Mouse (Mus musculus) forebrain, embryonic 12.5 days (tissue): ENCODE measurements around the gene Bdnf. TPM values are rescaled to one million over a fixed set of nuclear protein-coding genes. Genes with fewer than 3 reads are reported as not detected.

ENCODE experiments used
- ATAC-seq: fragments of 200-750 bp; cut with Nextera tagmentation; 2 replicates; pipeline ENCODE4 v1.8.0; 2017; ENCODE audit warnings: moderate TSS enrichment; ENCODE audit not compliant: low FRiP score
- H3K27ac ChIP-seq: fragments of 300-500 bp; sonication (generic); 2 replicates; pipeline ENCODE4 v1.5.1; 2016; ENCODE audit warnings: mild to moderate bottlenecking
- H3K27me3 ChIP-seq: fragments of 300-500 bp; sonication (generic); 2 replicates; pipeline ENCODE4 v1.6.1; 2016; ENCODE audit warnings: mild to moderate bottlenecking
- H3K36me3 ChIP-seq: fragments of 300-500 bp; sonication (generic); replicated peaks from 2 replicates; pipeline ENCODE4 v1.6.1; 2016; ENCODE audit warnings: mild to moderate bottlenecking
- H3K4me1 ChIP-seq: fragments of 300-500 bp; sonication (generic); 2 replicates; pipeline ENCODE4 v1.6.1; 2016
- H3K4me2 ChIP-seq: fragments of 300-500 bp; sonication (generic); 2 replicates; pipeline ENCODE4 v1.6.1; 2016; ENCODE audit warnings: mild to moderate bottlenecking, moderate library complexity
- H3K4me3 ChIP-seq: fragments of 300-500 bp; sonication (generic); replicated peaks from 2 replicates; pipeline ENCODE4 v1.5.1; 2016; ENCODE audit warnings: mild to moderate bottlenecking
- H3K9ac ChIP-seq: fragments of 300-500 bp; sonication (generic); 2 replicates; pipeline ENCODE4 v1.6.1; 2016; ENCODE audit warnings: mild to moderate bottlenecking
- H3K9me3 ChIP-seq: fragments of 300-500 bp; sonication (generic); 2 replicates; pipeline ENCODE4 v1.6.1; 2016
- WGBS: fragments of 180-500 bp; shearing (Covaris S2); methylation state at CpG from one replicate; pipeline ENCODE4 v1.1.7; 2016; 5-methylcytosine and 5-hydroxymethylcytosine counted together
- polyA plus RNA-seq: library from polyadenylated mRNA; unstranded; fragments of >200 nt; fragmentation: Nextera tagmentation; extraction: Ambion mirVana; gene quantifications from 2 replicates; pipeline ENCODE4 v1.2.1, GENCODE M21; 2016

The Bdnf gene
- polyA plus RNA-seq: 0.86 and 1.1 TPM in 2 replicates

- no peak within 1 kb of the TSS for H3K27ac ChIP-seq
- H3K9me3 ChIP-seq: no peaks in the 10 kb centered on the region
- under 1% methylated on average over 15 of the region's 15 CpGs for WGBS
- peaks cover 52% of the 10 kb centered on the region for H3K27me3 ChIP-seq
- no peaks in the 10 kb centered on the region for H3K36me3 ChIP-seq
- H3K4me3 ChIP-seq: peak within 1 kb of the TSS; percentile 42
- no peak for ATAC-seq
- H3K4me2 ChIP-seq: peak within 1 kb of the TSS; percentile 89
- H3K9ac ChIP-seq: 0 out of 2 replicates have a peak within 1 kb of the TSS, but pooled peaks have one; percentile 1
- peaks cover 32% of the 10 kb centered on the region for H3K4me1 ChIP-seq
Observed at GRCm38 (mm10) chr2:109674532-109674931, at the start of gene Bdnf. Bdnf (plus strand) TSS chr2:109674700.

DNA sequence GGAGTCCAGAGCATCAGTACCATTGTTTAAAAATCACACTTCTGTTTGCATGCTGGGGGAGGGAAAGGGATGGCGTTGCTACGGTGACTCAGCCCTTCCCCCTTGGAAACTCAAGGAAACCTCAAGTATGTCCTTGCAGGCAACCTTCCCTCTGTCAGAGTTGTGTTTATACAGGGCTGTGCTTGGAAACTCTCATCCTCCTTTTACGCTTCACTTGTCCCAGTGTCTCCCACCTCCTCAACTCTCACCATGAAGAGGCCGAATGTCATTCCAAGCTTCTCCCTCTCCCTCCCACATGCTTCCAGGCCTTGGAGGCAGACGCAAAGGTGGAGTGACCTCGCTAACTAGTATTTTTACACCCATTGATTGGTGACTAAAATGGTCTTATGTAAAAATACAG lies 47.6 kb upstream of the Bdnf start:
- H3K4me1 ChIP-seq: no peaks in the 10 kb centered on the region; the same call in 1 of the 2 replicates
- no peak for ATAC-seq
- 57% methylated on average over 6 of the region's 6 CpGs for WGBS
- H3K27me3 ChIP-seq: no peaks in the 10 kb centered on the region
- H3K4me2 ChIP-seq: no peak overlapping the region
- no peaks in the 10 kb centered on the region for H3K36me3 ChIP-seq
- no peak overlapping the region for H3K9ac ChIP-seq
- no peaks in the 10 kb centered on the region for H3K9me3 ChIP-seq
- no peak overlapping the region for H3K4me3 ChIP-seq
- no peak overlapping the region for H3K27ac ChIP-seq

DNA sequence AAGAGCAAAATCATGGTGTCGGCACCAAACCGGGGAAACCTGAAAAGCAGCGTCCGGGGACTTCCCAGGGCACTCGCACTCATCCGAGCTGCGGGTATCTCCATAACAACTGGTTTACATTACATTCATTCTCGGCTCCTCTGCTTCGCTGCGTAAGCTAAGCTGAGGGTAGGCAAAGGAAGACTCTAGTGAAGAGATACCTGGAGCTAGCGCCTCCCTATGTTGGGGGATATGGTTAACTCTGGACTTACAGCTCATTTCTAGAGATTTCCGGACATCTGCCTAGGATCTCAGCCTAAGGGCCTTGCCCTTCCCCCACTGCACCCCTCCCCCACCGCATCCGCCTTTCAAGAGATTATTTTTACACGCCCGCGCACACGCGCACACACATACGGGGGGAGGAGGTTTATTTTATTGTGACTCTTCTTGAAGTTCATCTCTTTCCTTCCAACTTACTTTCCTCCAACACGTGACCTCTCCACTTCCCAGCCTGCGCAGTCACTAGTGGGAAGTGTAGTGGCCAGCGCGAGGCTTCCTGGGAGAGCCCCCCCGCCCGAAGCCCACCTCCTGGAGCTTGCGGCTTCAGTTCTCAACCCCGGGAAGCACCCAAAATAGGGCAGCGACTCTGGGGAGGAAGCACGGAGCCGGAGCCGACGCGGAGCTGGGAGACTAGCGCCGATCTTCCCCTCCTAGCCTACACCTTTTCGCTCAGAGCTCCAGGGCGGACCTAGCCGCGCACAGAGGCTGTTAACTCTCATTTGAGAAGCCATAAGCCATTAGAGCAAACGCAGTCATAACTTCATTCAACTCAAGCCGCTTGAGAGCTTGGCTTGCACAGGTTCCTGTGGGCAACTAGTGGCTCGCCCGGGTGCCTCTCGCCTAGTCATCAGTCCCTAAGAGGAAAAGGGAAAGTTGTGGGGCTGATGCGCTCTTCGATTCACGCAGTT lies 718 bp upstream of the Bdnf start:
- Histone ChIP-seq H3K27ac (no peak overlapping the region), H3K9ac (0 out of 2 replicates have a peak overlapping the region, but pooled peaks have one; percentile 1), H3K36me3 (no peaks in the 10 kb centered on the region), H3K9me3 (no peaks in the 10 kb centered on the region), H3K27me3 (peaks cover 52% of the 10 kb centered on the region), H3K4me3 (peak overlapping the region; percentile 42), H3K4me1 (peaks cover 32% of the 10 kb centered on the region), H3K4me2 (peak overlapping the region; percentile 89)
- ATAC-seq: no peak
- WGBS: under 1% methylated on average over 48 of the region's 48 CpGs

- H3K4me3 ChIP-seq: no peak overlapping the region
- no peak for ATAC-seq
Observed at GRCm38 (mm10) chr2:109675051-109675450, 551 bp downstream of the Bdnf start.

GRCm38 (mm10) chr2:109675973-109676617 lies 1.6 kb downstream of the Bdnf start:
- H3K27ac ChIP-seq: no peak overlapping the region
- H3K4me2 ChIP-seq: peak overlapping the region; percentile 94
- no peak overlapping the region for H3K9ac ChIP-seq
- peaks cover 32% of the 10 kb centered on the region for H3K4me1 ChIP-seq
- ATAC-seq: no peak
- peak overlapping the region; percentile 63 for H3K4me3 ChIP-seq
- no peaks in the 10 kb centered on the region for H3K9me3 ChIP-seq
- no peaks in the 10 kb centered on the region for H3K36me3 ChIP-seq
- WGBS: 1% methylated on average over 29 of the region's 29 CpGs
- peaks cover 52% of the 10 kb centered on the region for H3K27me3 ChIP-seq

More at GRCm38 (mm10) chr2:109675051-109675450, 551 bp downstream of the Bdnf start:
- H3K27ac ChIP-seq: no peak overlapping the region
- no peak overlapping the region for H3K9ac ChIP-seq
- peaks cover 52% of the 10 kb centered on the region for H3K27me3 ChIP-seq
- no peak overlapping the region for H3K4me2 ChIP-seq
- no peaks in the 10 kb centered on the region for H3K9me3 ChIP-seq
- peaks cover 32% of the 10 kb centered on the region for H3K4me1 ChIP-seq
- H3K36me3 ChIP-seq: no peaks in the 10 kb centered on the region
- 9% methylated on average over 11 of the region's 11 CpGs for WGBS

DNA sequence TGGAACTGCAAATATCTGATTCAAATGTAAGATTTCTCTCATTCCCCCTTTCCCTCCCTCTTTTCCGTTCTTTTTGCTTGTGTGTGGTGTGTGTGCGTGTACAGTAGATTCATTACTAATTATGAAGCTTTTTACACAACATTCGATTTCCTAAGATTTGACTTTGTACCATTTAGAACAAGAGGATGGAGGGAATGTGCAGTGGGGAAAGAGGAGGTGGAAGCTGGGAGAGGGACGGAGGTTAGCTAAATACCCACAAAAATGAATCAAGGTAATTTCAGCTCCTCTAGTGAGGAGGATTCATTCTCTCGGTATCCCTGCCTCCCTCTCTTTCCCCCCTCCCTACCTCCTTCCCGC lies 2.1 kb downstream of the Bdnf start:
- Histone ChIP-seq H3K27me3 (peaks cover 52% of the 10 kb centered on the region), H3K4me2 (peak overlapping the region; percentile 94), H3K27ac (no peak overlapping the region), H3K9ac (no peak overlapping the region), H3K36me3 (no peaks in the 10 kb centered on the region), H3K4me1 (peaks cover 32% of the 10 kb centered on the region), H3K4me3 (peak overlapping the region; percentile 63), H3K9me3 (no peaks in the 10 kb centered on the region)
- 3% methylated on average over 5 of the region's 6 CpGs for WGBS
- no peak for ATAC-seq

GRCm38 (mm10) chr2:109677221-109678089 lies 3.0 kb downstream of the Bdnf start:
- under 1% methylated on average over 44 of the region's 50 CpGs for WGBS
- Histone ChIP-seq H3K4me1 (peaks cover 32% of the 10 kb centered on the region), H3K36me3 (no peaks in the 10 kb centered on the region), H3K4me3 (peak overlapping the region; percentile 63), H3K9me3 (no peaks in the 10 kb centered on the region), H3K9ac (peak overlapping the region; percentile 61), H3K27me3 (peaks cover 53% of the 10 kb centered on the region), H3K4me2 (peak overlapping the region; percentile 94), H3K27ac (peak overlapping the region; percentile 82)
- ATAC-seq: peak; percentile 73

GRCm38 (mm10) chr2:109678090-109678409 lies 3.5 kb downstream of the Bdnf start:
- peak; percentile 89 for ATAC-seq
- WGBS: under 1% methylated on average over 16 of the region's 18 CpGs
- H3K36me3 ChIP-seq: no peaks in the 10 kb centered on the region
- H3K4me1 ChIP-seq: peaks cover 32% of the 10 kb centered on the region
- H3K9me3 ChIP-seq: no peaks in the 10 kb centered on the region
- H3K27me3 ChIP-seq: peaks cover 48% of the 10 kb centered on the region
- peak overlapping the region; percentile 82 for H3K27ac ChIP-seq
- H3K9ac ChIP-seq: peak overlapping the region; percentile 61
- peak overlapping the region; percentile 94 for H3K4me2 ChIP-seq
- peak overlapping the region; percentile 63 for H3K4me3 ChIP-seq

GRCm38 (mm10) chr2:109678454-109678853 lies 4.0 kb downstream of the Bdnf start:
- Histone ChIP-seq H3K27me3 (peaks cover 44% of the 10 kb centered on the region), H3K9me3 (no peaks in the 10 kb centered on the region), H3K36me3 (no peaks in the 10 kb centered on the region), H3K4me1 (peaks cover 30% of the 10 kb centered on the region), H3K27ac (peak overlapping the region; percentile 82; the same call in 1 of the 2 replicates), H3K4me3 (peak overlapping the region; percentile 63), H3K4me2 (peak overlapping the region; percentile 94), H3K9ac (peak overlapping the region; percentile 61)
- ATAC-seq: peak; percentile 10; the same call in 1 of the 2 replicates
- WGBS: under 1% methylated on average over 8 of the region's 8 CpGs

DNA sequence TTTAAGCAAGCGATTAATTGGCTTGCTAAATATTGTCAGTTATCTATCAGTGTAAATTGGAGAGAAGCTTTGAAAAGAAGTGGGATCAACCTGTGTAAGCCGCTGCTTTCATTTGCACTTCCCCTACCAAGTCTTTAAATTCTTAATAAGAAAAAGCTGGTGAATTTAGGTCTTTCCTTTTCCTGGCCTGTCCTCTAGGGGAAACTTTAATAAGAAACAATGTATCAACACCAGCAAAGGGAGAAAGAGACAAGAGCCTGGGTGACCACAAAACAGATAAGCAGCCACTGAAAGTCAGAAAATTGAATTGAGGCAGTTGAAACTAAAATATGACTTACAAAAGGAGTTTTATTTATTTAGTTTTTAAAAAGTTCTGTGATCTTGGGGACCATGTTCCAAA lies 4.9 kb downstream of the Bdnf start:
- no peak for ATAC-seq

DNA sequence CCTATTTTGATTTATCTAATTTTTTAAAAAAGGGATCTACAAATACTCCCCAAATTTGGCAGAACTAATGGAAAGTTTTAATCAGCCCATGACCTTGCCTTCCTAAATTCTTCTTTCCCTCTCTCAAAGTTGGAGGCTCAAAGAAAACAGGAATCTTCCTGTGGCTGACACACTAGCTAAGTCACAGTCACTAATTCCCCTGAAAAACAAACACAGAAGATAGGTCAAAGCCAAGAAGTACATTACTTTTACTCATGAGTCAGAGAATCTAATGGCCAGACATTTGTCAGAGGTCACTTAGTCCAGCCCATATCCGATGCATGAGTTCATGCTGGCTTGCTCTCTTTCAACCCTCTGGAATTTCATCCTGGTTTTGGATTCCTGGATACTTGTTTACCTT lies 6.6 kb downstream of the Bdnf start:
- H3K9ac ChIP-seq: no peak overlapping the region
- H3K27me3 ChIP-seq: peaks cover 20% of the 10 kb centered on the region
- no peak for ATAC-seq
- peaks cover 7% of the 10 kb centered on the region; the same call in 1 of the 2 replicates for H3K4me1 ChIP-seq
- H3K4me3 ChIP-seq: no peak overlapping the region
- no peak overlapping the region for H3K27ac ChIP-seq
- WGBS: 90% methylated on average over 1 of the region's 1 CpGs
- H3K9me3 ChIP-seq: no peaks in the 10 kb centered on the region
- no peak overlapping the region for H3K4me2 ChIP-seq
- no peaks in the 10 kb centered on the region for H3K36me3 ChIP-seq

More for the DNA sequence above, 4.9 kb downstream of the Bdnf start:
- Histone ChIP-seq H3K9me3 (no peaks in the 10 kb centered on the region), H3K4me2 (no peak overlapping the region), H3K9ac (no peak overlapping the region), H3K4me1 (peaks cover 20% of the 10 kb centered on the region), H3K27ac (no peak overlapping the region), H3K27me3 (peaks cover 36% of the 10 kb centered on the region), H3K4me3 (no peak overlapping the region), H3K36me3 (no peaks in the 10 kb centered on the region)
- WGBS: 49% methylated on average over 2 of the region's 2 CpGs

- WGBS: 78% methylated on average over 1 of the region's 1 CpGs
- no peak for ATAC-seq
Observed at GRCm38 (mm10) chr2:109688661-109689060, 14.2 kb downstream of the Bdnf start.

More at GRCm38 (mm10) chr2:109688661-109689060, 14.2 kb downstream of the Bdnf start:
- H3K36me3 ChIP-seq: no peaks in the 10 kb centered on the region
- H3K4me1 ChIP-seq: peaks cover 13% of the 10 kb centered on the region
- no peak overlapping the region for H3K9ac ChIP-seq
- H3K4me2 ChIP-seq: no peak overlapping the region
- no peaks in the 10 kb centered on the region for H3K9me3 ChIP-seq
- H3K27ac ChIP-seq: no peak overlapping the region
- no peak overlapping the region for H3K4me3 ChIP-seq
- H3K27me3 ChIP-seq: peaks cover 39% of the 10 kb centered on the region
